Mouse (Mus musculus): ENCODE measurements around the gene Olfm1. TPM values are rescaled to one million over a fixed set of nuclear protein-coding genes. Genes with fewer than 3 reads are reported as not detected.

Olfm1 gene
- total and polyA plus RNA-seq, 3 experiments: 0.20 to 1.3 (median 0.34) TPM

DNA sequence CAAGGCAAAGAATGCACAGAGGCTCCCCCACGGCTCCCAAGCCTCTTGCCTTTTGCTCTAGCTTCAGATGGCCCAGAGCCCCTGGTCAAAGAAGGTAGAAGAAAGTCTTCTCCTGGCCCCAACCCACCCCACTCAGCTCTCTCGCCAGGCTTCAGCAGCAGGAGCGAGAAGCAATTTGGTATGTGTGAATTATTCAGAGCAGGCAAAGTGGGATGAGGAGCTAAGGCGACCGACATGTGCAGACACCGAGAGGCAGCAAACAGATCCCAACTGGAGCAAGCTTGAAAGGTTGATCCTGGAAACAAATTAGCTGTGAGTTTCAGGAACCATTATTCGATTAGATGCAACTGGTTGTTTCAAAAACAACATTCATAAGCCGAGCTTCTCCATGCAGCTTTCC, 46.8 kb downstream of the Olfm1 start:
- H3K27ac ChIP-seq (ENCODE audit: insufficient read depth, low read depth): no peak overlapping the region
- H3K4me3 ChIP-seq (replicated peaks in 1 of 3; ENCODE audit: low read depth in 2 of 3, low read length in 2 of 3, poor library complexity in 1 of 3): no peak overlapping the region
- dilution Hi-C loops (cut with MboI; ENCODE audit: extremely low pct_ligation_motif_present, extremely low pct_unique_long_range_greater_than_20kb, low sequenced_read_pairs): no loop called here
- H3K9ac ChIP-seq (ENCODE audit: insufficient read depth, low read depth): no peak overlapping the region
- H3K27me3 ChIP-seq (replicated peaks): peaks cover 16% of the 10 kb centered on the region
- peaks cover 7% of the 10 kb centered on the region for H3K9me3 ChIP-seq (replicated peaks; ENCODE audit: low read length)
- peaks cover 0 to 15% of the 10 kb centered on the region in 2 experiments; a peak in 2 of 4 replicates for H3K4me1 ChIP-seq (ENCODE audit: control insufficient read depth in 1 of 2, insufficient read depth in 2 of 2)
- TF ChIP-seq MEF2A (IDR thresholded peaks at IDR 0.05; ENCODE audit: borderline replicate concordance, low read depth, low read length) (no peak), MAX (IDR thresholded peaks at IDR 0.05; ENCODE audit: low read length) (no peak), NRF1 (IDR thresholded peaks at IDR 0.05; ENCODE audit: low read depth, low read length) (no peak), UBTF (IDR thresholded peaks at IDR 0.05; ENCODE audit: low read depth, low read length) (no peak), RAD21 (IDR thresholded peaks at IDR 0.05; ENCODE audit: low read depth, low read length) (no peak), ELF1 (IDR thresholded peaks at IDR 0.05; ENCODE audit: low read depth, low read length) (no peak), JUND (conservative IDR thresholded peaks at IDR 0.05; ENCODE audit: low read depth, low read length) (no peak), IRF4 (IDR thresholded peaks at IDR 0.05; ENCODE audit: low read depth, low read length) (no peak)
- no peaks in the 10 kb centered on the region for H3K79me2 ChIP-seq (replicated peaks; ENCODE audit: control insufficient read depth, extremely low read depth, insufficient read depth, poor library complexity, severe bottlenecking)
- H3K36me3 ChIP-seq (replicated peaks in 1 of 2; ENCODE audit: control insufficient read depth in 1 of 2, insufficient read depth in 1 of 2, low read length in 1 of 2): no peaks in the 10 kb centered on the region
- DNase-seq (ENCODE audit: extremely low read depth): no peak
- no peak overlapping the region for H3K4me2 ChIP-seq (ENCODE audit: insufficient read depth, low read depth, poor library complexity, severe bottlenecking)
- in situ Hi-C loops (cut with MboI; ENCODE audit: low pct_ligation_motif_present, low pct_unique_long_range_greater_than_20kb, low sequenced_read_pairs): no loop called here

DNA sequence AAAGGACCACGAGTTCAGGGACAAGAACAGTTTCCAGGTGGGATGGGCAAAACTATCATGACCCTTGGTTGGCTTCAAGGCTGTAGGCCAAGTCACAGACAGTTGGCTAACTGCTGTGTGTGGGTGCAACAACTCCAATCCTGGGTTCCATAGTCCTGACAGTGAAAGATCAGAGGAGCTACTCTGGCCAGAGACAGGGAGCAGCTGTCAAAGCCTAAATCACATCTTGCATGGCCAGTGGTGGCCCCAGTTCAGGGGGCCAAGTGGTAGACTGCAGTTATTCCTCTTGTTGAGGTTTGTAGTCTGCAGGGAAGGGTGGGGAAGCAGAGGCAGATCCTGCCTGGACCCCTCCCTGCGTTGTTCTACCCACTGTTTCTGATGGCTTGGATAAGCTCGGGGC, 48.1 kb downstream of the Olfm1 start:
- no peak overlapping the region for H3K4me2 ChIP-seq (ENCODE audit: insufficient read depth, low read depth, poor library complexity, severe bottlenecking)
- no peak overlapping the region for H3K4me3 ChIP-seq (replicated peaks in 1 of 3; ENCODE audit: low read depth in 2 of 3, low read length in 2 of 3, poor library complexity in 1 of 3)
- in situ Hi-C loops (cut with MboI; ENCODE audit: low pct_ligation_motif_present, low pct_unique_long_range_greater_than_20kb, low sequenced_read_pairs): no loop called here
- H3K4me1 ChIP-seq (ENCODE audit: control insufficient read depth in 1 of 2, insufficient read depth in 2 of 2): peaks cover 0 to 26% of the 10 kb centered on the region in 2 experiments; a peak in 2 of 4 replicates
- H3K27ac ChIP-seq (ENCODE audit: insufficient read depth, low read depth): no peak overlapping the region
- H3K27me3 ChIP-seq (replicated peaks): peaks cover 13% of the 10 kb centered on the region
- TF ChIP-seq TCF12 (IDR thresholded peaks at IDR 0.05; ENCODE audit: low read depth, low read length) (no peak), EP300 (IDR thresholded peaks at IDR 0.05; ENCODE audit: low read length) (no peak), USF1 (IDR thresholded peaks at IDR 0.05; ENCODE audit: low read depth, low read length) (no peak), SIN3A (IDR thresholded peaks at IDR 0.05; ENCODE audit: low read length) (no peak), BHLHE40 (IDR thresholded peaks at IDR 0.05; ENCODE audit: low read depth, low read length) (no peak), GABPA (IDR thresholded peaks at IDR 0.05; ENCODE audit: insufficient replicate concordance, low read depth, low read length) (no peak), ETS1 (conservative IDR thresholded peaks at IDR 0.05; ENCODE audit: low read depth, low read length) (no peak), CHD2 (IDR thresholded peaks at IDR 0.05; ENCODE audit: low read length) (no peak), USF2 (conservative IDR thresholded peaks at IDR 0.05; ENCODE audit: low read depth, low read length) (no peak), RCOR1 (conservative IDR thresholded peaks at IDR 0.05; ENCODE audit: low read depth, low read length) (no peak), RAD21 (IDR thresholded peaks at IDR 0.05; ENCODE audit: low read depth, low read length) (no peak)
- H3K36me3 ChIP-seq (replicated peaks in 1 of 2; ENCODE audit: control insufficient read depth in 1 of 2, insufficient read depth in 1 of 2, low read length in 1 of 2): no peaks in the 10 kb centered on the region
- dilution Hi-C loops (cut with MboI; ENCODE audit: extremely low pct_ligation_motif_present, extremely low pct_unique_long_range_greater_than_20kb, low sequenced_read_pairs): no loop called here
- H3K79me2 ChIP-seq (replicated peaks; ENCODE audit: control insufficient read depth, extremely low read depth, insufficient read depth, poor library complexity, severe bottlenecking): no peaks in the 10 kb centered on the region
- H3K9me3 ChIP-seq (replicated peaks; ENCODE audit: low read length): peaks cover 7% of the 10 kb centered on the region
- no peak overlapping the region for H3K9ac ChIP-seq (ENCODE audit: insufficient read depth, low read depth)
- no peak for DNase-seq (ENCODE audit: extremely low read depth)
